Mouse (Mus musculus) spleen, adult 2 months (tissue): ENCODE results near the gene Traf3ip2. TPM values are rescaled to one million over a fixed set of nuclear protein-coding genes. Genes with fewer than 3 reads are reported as not detected.

Experiments used
- DNase-seq, 2 experiments: peaks; one replicate each; pipeline versions ENCODE4 v3.0.0 to v3.0.0-alpha.2; 2012 to 2021; ENCODE audit warnings: low spot score in 2 of 2, low read depth in 1 of 2
- H3K27ac ChIP-seq: fragments of 200-500 bp; 2 replicates; pipeline ENCODE4 v1.5.1; 2012; ENCODE audit warnings: low read length, inconsistent platforms; ENCODE audit not compliant: insufficient read depth
- H3K27me3 ChIP-seq: fragments of 200-500 bp; 2 replicates; pipeline ENCODE4 v1.6.1; 2012; ENCODE audit warnings: mild to moderate bottlenecking, moderate library complexity, low read length, inconsistent platforms; ENCODE audit not compliant: control insufficient read depth, insufficient read depth
- H3K36me3 ChIP-seq: fragments of 200-500 bp; 2 replicates; pipeline ENCODE4 v1.6.1; 2012; ENCODE audit warnings: mild to moderate bottlenecking, low read length, inconsistent platforms; ENCODE audit not compliant: control insufficient read depth, insufficient read depth
- H3K4me1 ChIP-seq: fragments of 200-500 bp; 2 replicates; pipeline ENCODE4 v1.6.1; 2011; ENCODE audit warnings: inconsistent platforms; ENCODE audit not compliant: control insufficient read depth, insufficient read depth, insufficient read length
- H3K4me3 ChIP-seq: fragments of 200-500 bp; 2 replicates; pipeline ENCODE4 v1.5.1; 2011; ENCODE audit warnings: mild to moderate bottlenecking, inconsistent platforms; ENCODE audit not compliant: insufficient read depth, insufficient read length; ENCODE audit errors: extremely low read depth
- CTCF ChIP-seq: fragments of 200-500 bp; IDR thresholded peaks from 2 replicates; pipeline ENCODE4 v1.5.1; 2011; ENCODE audit warnings: mild to moderate bottlenecking, inconsistent platforms; ENCODE audit not compliant: insufficient read depth, insufficient read length, insufficient replicate concordance; ENCODE audit errors: extremely low read depth
- POLR2A ChIP-seq: fragments of 200-500 bp; IDR thresholded peaks from 2 replicates; pipeline ENCODE4 v1.6.1; 2011; ENCODE audit warnings: low read depth, low read length, inconsistent platforms
- WGBS: fragments of 180-500 bp; shearing (Covaris S2); methylation state at CpG from one replicate; pipeline ENCODE4 v1.1.7; 2018; 5-methylcytosine and 5-hydroxymethylcytosine counted together
- polyA plus RNA-seq: library from polyadenylated mRNA; depleted of rRNA; stranded (reverse); fragments of >200 nt; gene quantifications from 2 replicates; pipeline ENCODE4 v1.2.3, GENCODE M21; 2012; rRNA removed

The Traf3ip2 gene
- polyA plus RNA-seq, 1 experiment = 23.8 TPM

- TF ChIP-seq CTCF (no peak), POLR2A (no peak)
Observed at GRCm38 (mm10) chr10:39686811-39687210, 74.1 kb downstream of the Traf3ip2 start.

GRCm38 (mm10) chr10:39687851-39688250, 75.1 kb downstream of the Traf3ip2 start:
- no peaks in the 10 kb centered on the region for H3K36me3 ChIP-seq
- H3K4me1 ChIP-seq = no peaks in the 10 kb centered on the region
- no peak overlapping the region for H3K4me3 ChIP-seq
- no peak for DNase-seq
- 83% methylated on average over 3 of the region's 3 CpGs for WGBS
- H3K27me3 ChIP-seq = no peaks in the 10 kb centered on the region
- H3K27ac ChIP-seq = no peak overlapping the region
- TF ChIP-seq POLR2A (no peak), CTCF (no peak)

More at GRCm38 (mm10) chr10:39686811-39687210, 74.1 kb downstream of the Traf3ip2 start:
- Histone ChIP-seq H3K4me3 (no peak overlapping the region), H3K4me1 (no peaks in the 10 kb centered on the region), H3K36me3 (no peaks in the 10 kb centered on the region), H3K27ac (no peak overlapping the region), H3K27me3 (no peaks in the 10 kb centered on the region)
- 55% methylated on average over 4 of the region's 4 CpGs for WGBS
- peak; percentile 29 to 51 for DNase-seq

- H3K4me3 ChIP-seq = no peak overlapping the region
- TF ChIP-seq POLR2A = no peak
- no peak for TF ChIP-seq CTCF
- H3K27me3 ChIP-seq = no peaks in the 10 kb centered on the region
- 75% methylated on average over 11 of the region's 11 CpGs for WGBS
- H3K4me1 ChIP-seq = no peaks in the 10 kb centered on the region
- no peak overlapping the region for H3K27ac ChIP-seq
- no peak for DNase-seq
- no peaks in the 10 kb centered on the region for H3K36me3 ChIP-seq
Observed at GRCm38 (mm10) chr10:39691351-39692064, 78.8 kb downstream of the Traf3ip2 start.

- H3K27ac ChIP-seq = no peak overlapping the region
- TF ChIP-seq CTCF (no peak), POLR2A (no peak)
- no peaks in the 10 kb centered on the region for H3K4me1 ChIP-seq
- DNase-seq = no peak
- WGBS = 78% methylated on average over 2 of the region's 2 CpGs
- no peak overlapping the region for H3K4me3 ChIP-seq
- no peaks in the 10 kb centered on the region for H3K27me3 ChIP-seq
- H3K36me3 ChIP-seq = no peaks in the 10 kb centered on the region
Observed at GRCm38 (mm10) chr10:39692152-39692551, 79.4 kb downstream of the Traf3ip2 start.

Other genes with a start within 250 kb of the Traf3ip2 start
- 36.9 and 38.0 TPM in 2 replicates for gene Fyn, start 244.1 kb upstream of the Traf3ip2 start, polyA plus RNA-seq
- gene Rev3l, start 119.2 kb downstream of the Traf3ip2 start, polyA plus RNA-seq = 7.7 and 8.4 TPM in 2 replicates